Mouse (Mus musculus) embryonic facial prominence, embryonic 13.5 days (tissue): ENCODE results near the gene Cand1. TPM values are rescaled to one million over a fixed set of nuclear protein-coding genes. Genes with fewer than 3 reads are reported as not detected.

Experiments used
- ATAC-seq: fragments of 200-750 bp; cut with Nextera tagmentation; 2 replicates; pipeline ENCODE4 v1.8.0; 2017; ENCODE audit warnings: low read depth; ENCODE audit not compliant: insufficient number of reproducible peaks, insufficient read depth, low FRiP score, low TSS enrichment
- H3K27ac ChIP-seq: fragments of 300-500 bp; sonication (generic); 2 replicates; pipeline ENCODE4 v1.5.1; 2015; ENCODE audit warnings: moderate library complexity, mild to moderate bottlenecking, inconsistent platforms
- H3K27me3 ChIP-seq: fragments of 300-500 bp; sonication (generic); 2 replicates; pipeline ENCODE4 v1.6.1; 2015; ENCODE audit warnings: mild to moderate bottlenecking, inconsistent platforms
- H3K36me3 ChIP-seq: fragments of 300-500 bp; sonication (generic); 2 replicates; pipeline ENCODE4 v1.6.1; 2015; ENCODE audit warnings: mild to moderate bottlenecking, inconsistent platforms
- H3K4me1 ChIP-seq: fragments of 300-500 bp; sonication (generic); 2 replicates; pipeline ENCODE4 v1.6.1; 2015; ENCODE audit warnings: inconsistent platforms
- H3K4me2 ChIP-seq: fragments of 300-500 bp; sonication (generic); 2 replicates; pipeline ENCODE4 v1.6.1; 2015; ENCODE audit warnings: moderate library complexity, mild to moderate bottlenecking, inconsistent platforms
- H3K4me3 ChIP-seq: fragments of 300-500 bp; sonication (generic); 2 replicates; pipeline ENCODE4 v1.5.1; 2015; ENCODE audit warnings: mild to moderate bottlenecking, inconsistent platforms
- H3K9ac ChIP-seq: fragments of 300-500 bp; sonication (generic); 2 replicates; pipeline ENCODE4 v1.6.1; 2015; ENCODE audit warnings: mild to moderate bottlenecking, inconsistent platforms
- H3K9me3 ChIP-seq: fragments of 300-500 bp; sonication (generic); 2 replicates; pipeline ENCODE4 v1.6.1; 2016; ENCODE audit warnings: inconsistent platforms
- WGBS: fragments of 180-500 bp; shearing (Covaris S2); methylation state at CpG from one replicate; pipeline ENCODE4 v1.1.7; 2015; ENCODE audit warnings: mixed read lengths; 5-methylcytosine and 5-hydroxymethylcytosine counted together
- polyA plus RNA-seq: library from polyadenylated mRNA; unstranded; fragments of >200 nt; fragmentation: Nextera tagmentation; extraction: Ambion mirVana; gene quantifications from 2 replicates; pipeline ENCODE4 v1.2.1, GENCODE M21; 2015

The Cand1 gene
- polyA plus RNA-seq, 1 experiment from 2014 or later: 60.8 TPM

DNA sequence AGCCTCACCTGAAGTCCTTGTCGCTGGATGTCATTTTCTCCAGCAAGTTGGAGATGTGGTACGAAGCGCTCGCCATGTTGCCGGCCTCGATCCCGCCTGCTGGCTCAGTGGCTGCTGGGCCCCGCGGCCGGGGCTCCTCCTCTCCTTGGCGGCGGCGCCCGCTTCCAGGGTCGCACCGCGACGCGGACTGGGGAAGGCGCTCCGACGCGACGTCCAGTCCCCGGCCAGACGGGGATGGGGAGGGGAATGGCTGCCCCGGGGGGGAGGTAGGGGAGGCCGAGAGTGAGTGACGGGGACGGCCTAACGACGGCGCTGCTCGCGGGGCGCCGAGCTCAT is 254 bp downstream of the Cand1 start:
- H3K4me1 ChIP-seq: peaks cover 19% of the 10 kb centered on the region
- H3K9me3 ChIP-seq: no peaks in the 10 kb centered on the region
- peak overlapping the region; percentile 78 for H3K4me2 ChIP-seq
- peak overlapping the region; percentile 100 for H3K4me3 ChIP-seq
- no peaks in the 10 kb centered on the region for H3K27me3 ChIP-seq
- H3K27ac ChIP-seq: peak overlapping the region; percentile 98
- peaks cover 17% of the 10 kb centered on the region for H3K36me3 ChIP-seq
- H3K9ac ChIP-seq: peak overlapping the region; percentile 99
- peak; percentile 62 for ATAC-seq
- 0% methylated on average over 36 of the region's 37 CpGs for WGBS

DNA sequence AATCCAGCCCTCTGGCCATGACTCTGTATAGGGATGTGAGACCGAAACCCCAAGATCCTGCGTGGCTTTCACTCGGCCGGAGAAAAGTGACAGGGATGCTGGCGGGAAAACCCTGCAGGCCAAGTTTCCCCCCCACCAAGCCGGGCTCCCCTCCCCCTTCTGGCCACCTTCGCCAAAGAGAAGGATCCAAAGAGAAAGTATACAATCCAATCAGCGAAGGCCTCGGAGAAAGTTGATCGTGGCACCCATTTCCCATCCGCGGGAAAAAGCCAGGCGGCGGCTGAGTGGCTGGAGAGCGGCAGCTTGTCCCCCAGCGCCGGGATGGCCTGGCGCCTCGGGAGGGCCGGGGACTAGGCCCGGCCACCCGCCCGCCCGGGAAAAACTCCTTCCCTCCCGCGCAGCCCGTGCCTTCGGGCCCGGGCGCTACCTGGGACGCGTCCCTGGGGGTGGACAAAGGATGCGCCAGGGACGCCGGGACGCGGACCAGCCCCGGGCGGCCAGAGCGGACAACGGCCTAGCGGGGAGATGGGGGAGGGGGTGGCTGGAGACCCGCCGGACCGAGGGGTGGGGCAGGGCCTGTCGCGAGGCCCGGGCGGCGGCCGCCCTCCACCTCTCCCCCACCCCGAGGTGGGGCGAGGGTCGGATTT is 747 bp downstream of the Cand1 start:
- Histone ChIP-seq H3K27ac (peak overlapping the region; percentile 98), H3K4me3 (peak overlapping the region; percentile 100)
- under 1% methylated on average over 52 of the region's 54 CpGs for WGBS

DNA sequence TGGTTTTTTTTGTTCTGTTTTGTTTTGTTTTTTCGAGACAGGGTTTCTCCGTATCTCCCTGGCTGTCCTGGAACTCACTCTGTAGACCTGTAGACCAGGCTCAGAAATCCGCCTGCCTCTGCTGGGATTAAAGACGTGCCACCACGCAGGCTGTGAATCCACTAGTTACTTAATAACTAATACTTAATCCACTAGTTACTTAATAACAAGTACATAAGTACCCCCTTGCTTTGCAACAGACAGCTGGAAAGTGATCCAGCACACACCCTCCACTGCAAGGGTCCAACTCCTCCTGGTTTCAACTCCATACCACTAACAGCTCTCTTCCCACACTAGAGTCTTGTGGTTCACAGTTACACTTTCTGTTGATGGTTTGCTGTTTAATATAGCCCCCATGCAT is 8.3 kb downstream of the Cand1 start:
- Histone ChIP-seq H3K4me2 (no peak overlapping the region), H3K27me3 (no peaks in the 10 kb centered on the region), H3K36me3 (peaks cover 19% of the 10 kb centered on the region), H3K27ac (no peak overlapping the region), H3K4me3 (no peak overlapping the region), H3K4me1 (peaks cover 23% of the 10 kb centered on the region), H3K9me3 (no peaks in the 10 kb centered on the region), H3K9ac (no peak overlapping the region)
- WGBS: 89% methylated on average over 5 of the region's 5 CpGs
- no peak for ATAC-seq

More for the DNA sequence above, 747 bp downstream of the Cand1 start:
- H3K9ac ChIP-seq: peak overlapping the region; percentile 99
- H3K27me3 ChIP-seq: no peaks in the 10 kb centered on the region
- ATAC-seq: peak; percentile 32
- H3K4me2 ChIP-seq: peak overlapping the region; percentile 78
- H3K4me1 ChIP-seq: peaks cover 19% of the 10 kb centered on the region
- H3K36me3 ChIP-seq: peaks cover 21% of the 10 kb centered on the region
- no peaks in the 10 kb centered on the region for H3K9me3 ChIP-seq

DNA sequence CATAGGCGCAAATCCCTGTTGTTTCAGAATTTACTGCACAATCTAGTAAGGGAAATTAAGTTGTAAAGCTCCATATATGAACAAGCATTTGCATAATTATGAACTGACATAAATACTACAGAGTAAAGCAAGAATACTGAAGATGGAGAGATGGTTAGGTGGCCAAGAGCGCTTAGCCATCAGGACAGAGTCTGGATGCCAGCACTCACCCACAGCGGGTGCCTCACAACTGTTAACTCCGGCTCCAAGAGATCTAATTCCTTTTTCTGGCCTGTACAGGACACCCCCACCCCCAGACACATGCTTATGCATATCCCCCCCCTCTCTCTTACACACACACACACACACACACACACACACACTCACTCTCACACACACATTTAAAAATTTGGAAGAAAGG is 9.2 kb downstream of the Cand1 start:
- Histone ChIP-seq H3K36me3 (peaks cover 23% of the 10 kb centered on the region), H3K4me1 (peaks cover 23% of the 10 kb centered on the region), H3K4me2 (no peak overlapping the region), H3K27ac (no peak overlapping the region), H3K9me3 (no peaks in the 10 kb centered on the region), H3K9ac (no peak overlapping the region), H3K27me3 (no peaks in the 10 kb centered on the region), H3K4me3 (no peak overlapping the region)
- 86% methylated on average over 4 of the region's 4 CpGs for WGBS
- no peak for ATAC-seq

DNA sequence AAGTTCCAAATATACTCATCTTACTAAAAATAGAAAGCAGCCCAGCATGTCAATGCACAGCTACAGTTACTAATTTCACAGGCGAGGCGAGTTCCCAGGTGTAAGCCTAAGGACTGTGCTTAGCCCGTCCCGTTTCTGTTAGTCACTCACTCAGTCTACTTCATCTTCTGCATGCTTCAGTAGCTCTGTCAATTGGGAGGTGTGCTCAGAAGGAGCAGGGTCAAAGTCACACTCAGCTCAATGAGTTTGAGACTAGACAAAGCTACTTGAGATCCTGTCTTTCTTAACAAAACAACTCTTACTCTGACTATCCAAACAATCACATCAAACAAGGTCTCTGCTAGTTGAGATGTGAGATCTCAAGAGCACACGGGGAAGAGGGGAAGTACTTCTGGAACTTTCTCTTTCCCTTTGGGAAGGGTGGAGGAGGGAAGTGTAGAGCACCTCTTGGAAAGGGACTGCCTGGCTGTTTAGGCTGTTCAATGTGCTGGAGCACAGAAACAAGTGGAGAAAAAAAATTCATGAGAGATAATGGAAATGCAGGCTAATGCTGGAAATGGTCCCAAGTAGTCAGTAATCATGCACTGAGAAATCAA is 9.7 kb downstream of the Cand1 start:
- H3K4me2 ChIP-seq: no peak overlapping the region
- no peak for ATAC-seq
- no peaks in the 10 kb centered on the region for H3K27me3 ChIP-seq
- peaks cover 23% of the 10 kb centered on the region for H3K36me3 ChIP-seq
- H3K27ac ChIP-seq: no peak overlapping the region
- no peak overlapping the region for H3K9ac ChIP-seq
- no peak overlapping the region for H3K4me3 ChIP-seq
- H3K9me3 ChIP-seq: no peaks in the 10 kb centered on the region
- peaks cover 23% of the 10 kb centered on the region for H3K4me1 ChIP-seq
- WGBS: 68% methylated on average over 5 of the region's 5 CpGs

DNA sequence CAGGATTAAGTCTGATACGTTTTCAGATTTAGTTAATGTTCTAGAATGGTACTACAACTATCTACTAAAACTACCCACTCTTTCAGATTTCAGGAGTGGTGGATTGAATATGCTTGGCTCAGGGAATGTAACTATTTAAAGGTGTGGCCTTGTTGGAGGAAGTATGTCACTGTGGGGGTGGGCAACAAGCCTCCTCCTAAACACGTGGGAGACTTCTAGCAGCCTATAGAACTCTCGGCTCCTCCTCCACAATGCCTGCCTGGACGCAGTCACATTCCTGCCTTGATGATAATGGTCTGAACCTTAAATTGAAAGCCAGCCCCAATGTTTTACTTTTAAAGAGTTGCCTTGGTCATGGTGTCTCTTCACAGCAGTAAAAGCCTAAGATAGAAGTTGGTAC is 16.2 kb downstream of the Cand1 start:
- 82% methylated on average over 4 of the region's 4 CpGs for WGBS
- Histone ChIP-seq H3K9ac (no peak overlapping the region), H3K9me3 (no peaks in the 10 kb centered on the region), H3K4me2 (no peak overlapping the region), H3K4me3 (no peak overlapping the region), H3K4me1 (peaks cover 27% of the 10 kb centered on the region), H3K27me3 (no peaks in the 10 kb centered on the region), H3K27ac (no peak overlapping the region), H3K36me3 (peaks cover 37% of the 10 kb centered on the region)
- ATAC-seq: no peak

DNA sequence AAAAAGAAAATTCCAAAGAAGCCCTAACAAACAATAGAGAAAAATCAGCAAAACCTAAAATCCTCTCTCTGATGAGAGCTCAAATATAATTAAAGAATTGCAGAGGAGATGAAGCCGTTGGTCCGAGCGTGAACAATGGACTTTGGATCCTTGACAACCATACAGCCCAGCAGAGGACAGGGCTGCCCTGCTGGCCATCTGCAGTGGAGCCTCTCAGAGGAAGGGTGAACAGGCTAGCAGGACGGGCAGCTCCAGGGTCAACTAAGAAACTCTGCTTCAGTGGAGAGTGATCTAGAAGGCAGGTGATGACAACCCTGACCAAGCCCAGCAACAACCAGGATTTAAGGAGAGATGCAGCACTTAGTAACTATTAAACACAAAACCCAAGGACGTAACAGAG is 18.2 kb downstream of the Cand1 start:
- Histone ChIP-seq H3K4me2 (no peak overlapping the region), H3K9ac (no peak overlapping the region), H3K27ac (no peak overlapping the region), H3K4me1 (peaks cover 27% of the 10 kb centered on the region), H3K4me3 (no peak overlapping the region), H3K36me3 (peaks cover 57% of the 10 kb centered on the region), H3K27me3 (no peaks in the 10 kb centered on the region), H3K9me3 (no peaks in the 10 kb centered on the region)
- ATAC-seq: no peak
- WGBS: 82% methylated on average over 5 of the region's 5 CpGs

DNA sequence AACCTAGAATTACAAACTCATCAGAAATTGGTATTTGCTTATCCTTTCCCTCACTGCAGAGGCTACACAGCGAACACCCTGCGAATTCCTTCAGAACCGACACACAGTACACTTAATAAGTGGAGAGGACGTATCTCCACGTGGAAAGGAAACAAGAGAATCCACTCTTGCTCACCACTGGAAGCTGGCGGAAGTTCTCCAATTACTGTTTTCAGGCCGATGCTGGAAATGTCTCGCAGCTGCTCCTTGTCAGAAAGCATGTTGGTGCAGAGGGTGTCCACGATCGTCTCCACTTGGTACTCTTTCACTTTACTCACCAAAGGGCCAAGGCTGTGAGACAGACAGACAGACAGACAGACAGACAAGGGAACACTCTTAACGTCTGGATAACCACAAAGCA is 20.4 kb downstream of the Cand1 start:
- Histone ChIP-seq H3K4me3 (no peak overlapping the region), H3K9me3 (no peaks in the 10 kb centered on the region), H3K27me3 (no peaks in the 10 kb centered on the region), H3K9ac (no peak overlapping the region), H3K36me3 (peaks cover 54% of the 10 kb centered on the region), H3K4me2 (no peak overlapping the region), H3K27ac (no peak overlapping the region), H3K4me1 (peaks cover 27% of the 10 kb centered on the region)
- ATAC-seq: no peak
- WGBS: 47% methylated on average over 11 of the region's 11 CpGs

DNA sequence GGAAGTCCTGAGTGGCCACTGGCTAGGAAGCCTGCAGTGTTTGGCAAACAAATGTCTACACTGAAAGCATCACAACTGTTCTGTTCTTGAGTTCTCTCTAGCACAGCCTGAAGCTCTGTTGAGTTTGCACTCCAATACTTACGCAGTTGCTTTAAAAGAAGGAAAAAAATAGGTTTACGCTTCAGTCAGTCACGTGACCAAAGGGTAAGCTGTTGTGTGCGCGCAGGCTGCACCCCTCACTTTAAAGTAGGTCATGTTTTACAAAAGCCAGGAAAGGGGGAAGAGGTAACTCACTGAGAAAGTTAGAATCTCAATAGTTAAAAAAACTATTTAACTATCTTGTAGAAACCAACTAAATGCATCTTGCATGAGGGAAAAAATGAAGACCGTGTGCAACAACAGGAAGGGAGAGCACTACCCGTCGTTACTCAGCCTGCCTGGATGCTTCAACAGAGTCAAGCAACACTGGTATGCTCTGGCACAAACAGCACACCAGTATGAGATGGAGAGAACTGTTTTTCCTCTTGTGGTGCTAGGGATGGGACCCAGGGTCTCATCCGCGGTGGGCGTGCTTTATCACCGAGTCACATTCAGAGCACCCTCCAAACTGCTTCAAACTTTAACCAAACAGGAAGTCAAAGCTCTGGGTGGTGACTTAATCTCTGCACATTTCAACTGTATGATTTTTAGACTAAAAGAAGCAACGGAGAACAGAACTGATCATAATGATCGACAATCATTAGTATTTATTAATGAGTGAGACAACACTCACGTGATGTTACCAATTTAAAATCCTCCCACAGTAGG is 21.4 kb downstream of the Cand1 start:
- H3K27me3 ChIP-seq: no peaks in the 10 kb centered on the region
- no peak overlapping the region for H3K27ac ChIP-seq
- 91% methylated on average over 15 of the region's 15 CpGs for WGBS
- no peak overlapping the region for H3K4me2 ChIP-seq
- no peak overlapping the region for H3K9ac ChIP-seq
- H3K9me3 ChIP-seq: no peaks in the 10 kb centered on the region
- H3K36me3 ChIP-seq: peaks cover 53% of the 10 kb centered on the region
- H3K4me3 ChIP-seq: no peak overlapping the region
- ATAC-seq: no peak
- H3K4me1 ChIP-seq: peaks cover 27% of the 10 kb centered on the region

DNA sequence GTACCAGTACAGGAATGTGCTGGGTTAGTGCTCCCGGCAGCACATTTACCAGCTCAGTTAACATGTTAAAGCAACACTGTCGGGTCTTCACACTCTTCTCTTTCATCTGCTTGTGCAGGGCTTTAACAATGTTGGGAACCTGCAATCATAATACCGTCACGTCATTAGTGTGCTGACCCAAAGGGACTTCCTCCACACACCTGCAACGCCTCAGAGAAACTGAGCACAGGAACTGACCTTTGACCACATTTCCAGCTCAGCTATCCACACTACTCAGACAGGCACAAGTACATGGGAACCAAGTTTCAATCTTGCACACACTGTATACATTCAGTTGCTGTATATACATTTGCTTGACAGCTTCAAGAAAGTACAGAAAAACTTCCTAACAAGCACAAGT is 27.4 kb downstream of the Cand1 start:
- Histone ChIP-seq H3K27me3 (no peaks in the 10 kb centered on the region), H3K4me2 (no peak overlapping the region), H3K9me3 (no peaks in the 10 kb centered on the region), H3K4me1 (no peaks in the 10 kb centered on the region), H3K4me3 (no peak overlapping the region), H3K36me3 (peaks cover 87% of the 10 kb centered on the region), H3K9ac (no peak overlapping the region), H3K27ac (no peak overlapping the region)
- no peak for ATAC-seq
- 85% methylated on average over 5 of the region's 5 CpGs for WGBS

DNA sequence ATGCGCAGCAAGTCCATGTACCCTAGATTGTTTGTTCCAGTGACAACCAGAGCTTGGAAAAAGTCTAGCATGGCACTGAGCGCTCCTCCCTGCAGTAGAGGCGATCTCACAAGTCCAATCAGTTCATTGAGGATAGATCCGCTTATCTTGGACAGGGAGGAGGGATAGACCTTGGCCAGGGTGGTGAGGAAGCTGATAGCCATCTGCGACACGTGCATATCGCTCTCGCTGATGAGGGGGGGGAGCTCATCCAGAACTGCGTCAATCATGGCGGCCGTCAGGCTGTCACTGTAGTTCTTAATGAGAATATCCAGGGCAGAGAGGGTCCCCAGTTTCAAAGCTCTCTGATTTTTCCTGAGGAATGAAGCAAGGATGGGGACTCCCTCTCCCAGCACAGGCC is 28.6 kb downstream of the Cand1 start:
- WGBS: 96% methylated on average over 11 of the region's 11 CpGs
- Histone ChIP-seq H3K27me3 (no peaks in the 10 kb centered on the region), H3K9me3 (no peaks in the 10 kb centered on the region), H3K4me3 (no peak overlapping the region), H3K27ac (no peak overlapping the region), H3K36me3 (peaks cover 87% of the 10 kb centered on the region), H3K4me2 (no peak overlapping the region), H3K4me1 (no peaks in the 10 kb centered on the region), H3K9ac (no peak overlapping the region)
- no peak for ATAC-seq
